Mouse (Mus musculus) myocyte (in vitro differentiated cells): Measurements from ENCODE around the gene Fezf2.

Experiments
- E2F4 ChIP-seq: IDR thresholded peaks from one replicate; pipeline ENCODE4 v1.6.1; 2011; ENCODE audit warnings: mild to moderate bottlenecking, control low read depth, moderate library complexity; ENCODE audit not compliant: insufficient read depth
- MAX ChIP-seq: IDR thresholded peaks from one replicate; pipeline ENCODE4 v1.6.1; 2011; ENCODE audit warnings: low read depth, mild to moderate bottlenecking, control low read depth
- MYOD1 ChIP-seq, 3 experiments: IDR thresholded peaks; one replicate each; pipeline ENCODE4 v1.6.1; 2011; ENCODE audit warnings: control low read depth in 2 of 3, low read depth in 2 of 3, mild to moderate bottlenecking in 2 of 3, moderate library complexity in 1 of 3; ENCODE audit not compliant: insufficient read length in 2 of 3, control insufficient read depth in 1 of 3
- POLR2A ChIP-seq: IDR thresholded peaks from one replicate; pipeline ENCODE4 v1.6.1; 2011; ENCODE audit warnings: low read depth, mild to moderate bottlenecking, control low read depth, moderate library complexity; ENCODE audit not compliant: insufficient read length
- POLR2AphosphoS2 ChIP-seq: IDR thresholded peaks from one replicate; pipeline ENCODE4 v1.6.1; 2011; ENCODE audit warnings: low read depth, control low read depth; ENCODE audit not compliant: insufficient read length
- SRF ChIP-seq: IDR thresholded peaks from one replicate; pipeline ENCODE4 v1.6.1; 2011; ENCODE audit warnings: low read depth; ENCODE audit not compliant: control insufficient read depth, insufficient read length

DNA sequence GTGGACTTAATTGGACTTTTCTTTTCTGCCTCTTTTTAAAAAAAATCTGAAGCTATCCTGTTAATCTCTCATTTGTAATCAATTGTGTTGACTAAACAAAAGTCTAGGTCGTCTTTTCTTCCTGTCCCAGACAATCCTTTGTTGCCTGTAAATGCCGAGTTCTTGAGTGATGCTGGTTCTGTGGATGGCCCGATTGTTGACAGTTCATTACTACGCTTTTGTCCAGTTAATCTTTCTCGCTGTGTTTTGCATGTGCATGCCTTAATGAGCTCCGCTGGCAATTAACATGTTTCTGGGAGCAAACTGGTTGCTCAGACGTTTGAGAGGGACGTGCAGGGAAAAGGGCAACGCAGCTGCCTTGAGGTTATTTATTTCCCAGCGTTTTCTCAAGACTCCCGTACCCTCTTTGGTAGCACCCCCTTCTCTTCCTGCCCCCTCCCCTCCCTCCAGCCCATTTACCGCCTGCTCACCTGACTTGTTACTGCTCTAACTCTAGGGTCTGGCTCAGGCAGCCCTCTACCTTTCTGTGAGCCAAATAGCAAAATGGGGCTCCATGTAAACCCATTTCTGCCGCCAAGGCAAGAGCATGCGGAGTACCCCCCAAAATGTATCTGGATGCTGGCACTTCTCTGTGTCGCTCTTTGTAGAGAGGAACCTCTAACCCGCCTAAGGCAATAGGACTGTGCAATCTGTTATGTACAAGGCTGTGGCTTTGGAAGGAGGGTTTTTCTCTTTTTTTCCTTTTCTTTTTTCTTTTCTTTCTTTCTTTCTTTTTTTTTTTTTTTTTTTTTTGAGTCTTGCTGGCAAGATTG lies 9.8 kb downstream of the Fezf2 start:
- TF ChIP-seq MYOD1 (IDR thresholded peaks at IDR 0.05; ENCODE audit: control insufficient read depth in 1 of 3, insufficient read length in 2 of 3, low read depth in 2 of 3), result no peak
- no peak for TF ChIP-seq POLR2A
- TF ChIP-seq POLR2AphosphoS2, result no peak
- no peak for TF ChIP-seq E2F4
- no peak for TF ChIP-seq SRF
- no peak for TF ChIP-seq MAX
